Mouse (Mus musculus) midbrain, embryonic 13.5 days (tissue): ENCODE results near the gene Mylk. TPM values are rescaled to one million over a fixed set of nuclear protein-coding genes. Genes with fewer than 3 reads are reported as not detected.

ENCODE experiments used
- ATAC-seq: fragments of 200-750 bp; cut with Nextera tagmentation; 2 replicates; pipeline ENCODE4 v1.8.0; 2017; ENCODE audit warnings: mild to moderate bottlenecking, moderate TSS enrichment, moderate library complexity
- H3K27ac ChIP-seq: fragments of 300-500 bp; sonication (generic); 2 replicates; pipeline ENCODE4 v1.5.1; 2015; ENCODE audit warnings: inconsistent platforms, mild to moderate bottlenecking, moderate library complexity
- H3K27me3 ChIP-seq: fragments of 300-500 bp; sonication (generic); 2 replicates; pipeline ENCODE4 v1.6.1; 2015; ENCODE audit warnings: mild to moderate bottlenecking, inconsistent platforms
- H3K36me3 ChIP-seq: fragments of 300-500 bp; sonication (generic); 2 replicates; pipeline ENCODE4 v1.6.1; 2015; ENCODE audit warnings: mild to moderate bottlenecking, inconsistent platforms
- H3K4me1 ChIP-seq: fragments of 300-500 bp; sonication (generic); replicated peaks from 2 replicates; pipeline ENCODE4 v1.6.1; 2015; ENCODE audit warnings: inconsistent platforms
- H3K4me2 ChIP-seq: fragments of 300-500 bp; sonication (generic); replicated peaks from 2 replicates; pipeline ENCODE4 v1.6.1; 2015; ENCODE audit warnings: moderate library complexity, mild to moderate bottlenecking, inconsistent platforms
- H3K4me3 ChIP-seq: fragments of 300-500 bp; sonication (generic); replicated peaks from 2 replicates; pipeline ENCODE4 v1.5.1; 2015; ENCODE audit warnings: mild to moderate bottlenecking, inconsistent platforms
- H3K9ac ChIP-seq: fragments of 300-500 bp; sonication (generic); replicated peaks from 2 replicates; pipeline ENCODE4 v1.6.1; 2015; ENCODE audit warnings: mild to moderate bottlenecking, inconsistent platforms
- H3K9me3 ChIP-seq: fragments of 300-500 bp; sonication (generic); 2 replicates; pipeline ENCODE4 v1.6.1; 2016; ENCODE audit warnings: mild to moderate bottlenecking, inconsistent platforms
- WGBS: fragments of 180-500 bp; shearing (Covaris S2); methylation state at CpG from one replicate; pipeline ENCODE4 v1.1.7; 2015; 5-methylcytosine and 5-hydroxymethylcytosine counted together
- polyA plus RNA-seq: library from polyadenylated mRNA; unstranded; fragments of >200 nt; fragmentation: Nextera tagmentation; extraction: Ambion mirVana; gene quantifications from 2 replicates; pipeline ENCODE4 v1.2.1, GENCODE M21; 2015

The Mylk gene
- polyA plus RNA-seq, 1 experiment from 2014 or later = 3.7 TPM

GRCm38 (mm10) chr16:34813570-34813969 lies 68.6 kb downstream of the Mylk start:
- Histone ChIP-seq H3K4me2 (no peak overlapping the region), H3K36me3 (no peaks in the 10 kb centered on the region), H3K27me3 (no peaks in the 10 kb centered on the region), H3K9ac (no peak overlapping the region), H3K4me3 (no peak overlapping the region), H3K4me1 (peaks cover 5% of the 10 kb centered on the region; the same call in 1 of the 2 replicates), H3K9me3 (no peaks in the 10 kb centered on the region), H3K27ac (no peak overlapping the region)
- ATAC-seq = no peak
- 87% methylated on average over 3 of the region's 3 CpGs for WGBS

- Histone ChIP-seq H3K36me3 (no peaks in the 10 kb centered on the region), H3K27ac (no peak overlapping the region), H3K4me3 (no peak overlapping the region), H3K9me3 (no peaks in the 10 kb centered on the region), H3K9ac (no peak overlapping the region), H3K4me2 (no peak overlapping the region), H3K27me3 (no peaks in the 10 kb centered on the region), H3K4me1 (no peaks in the 10 kb centered on the region)
- ATAC-seq = no peak
- 87% methylated on average over 7 of the region's 7 CpGs for WGBS
These were observed 69.6 kb downstream of the Mylk start for GRCm38 (mm10) chr16:34814612-34815011.

GRCm38 (mm10) chr16:34816548-34816947 lies 71.5 kb downstream of the Mylk start:
- 95% methylated on average over 7 of the region's 7 CpGs for WGBS
- no peaks in the 10 kb centered on the region for H3K27me3 ChIP-seq
- H3K9me3 ChIP-seq = no peaks in the 10 kb centered on the region
- no peak overlapping the region for H3K4me2 ChIP-seq
- no peaks in the 10 kb centered on the region for H3K4me1 ChIP-seq
- H3K9ac ChIP-seq = no peak overlapping the region
- H3K36me3 ChIP-seq = no peaks in the 10 kb centered on the region
- no peak overlapping the region for H3K4me3 ChIP-seq
- no peak overlapping the region for H3K27ac ChIP-seq
- no peak for ATAC-seq

- no peak overlapping the region for H3K4me2 ChIP-seq
- ATAC-seq = no peak
- H3K36me3 ChIP-seq = no peaks in the 10 kb centered on the region
- no peak overlapping the region for H3K27ac ChIP-seq
- H3K4me3 ChIP-seq = no peak overlapping the region
- H3K4me1 ChIP-seq = no peaks in the 10 kb centered on the region
- H3K9me3 ChIP-seq = no peaks in the 10 kb centered on the region
- no peaks in the 10 kb centered on the region for H3K27me3 ChIP-seq
- WGBS = 94% methylated on average over 7 of the region's 7 CpGs
- H3K9ac ChIP-seq = no peak overlapping the region
These were observed 80.2 kb downstream of the Mylk start for GRCm38 (mm10) chr16:34825111-34825744.

GRCm38 (mm10) chr16:34834477-34834876 lies 89.5 kb downstream of the Mylk start:
- WGBS = 55% methylated on average over 1 of the region's 1 CpGs
- Histone ChIP-seq H3K36me3 (no peaks in the 10 kb centered on the region), H3K4me1 (no peaks in the 10 kb centered on the region), H3K4me2 (no peak overlapping the region), H3K9me3 (no peaks in the 10 kb centered on the region), H3K27ac (no peak overlapping the region), H3K9ac (no peak overlapping the region), H3K4me3 (no peak overlapping the region), H3K27me3 (no peaks in the 10 kb centered on the region)
- no peak for ATAC-seq

- Histone ChIP-seq H3K4me3 (no peak overlapping the region), H3K4me2 (no peak overlapping the region), H3K9me3 (peaks cover 10% of the 10 kb centered on the region; the same call in 1 of the 2 replicates), H3K27me3 (no peaks in the 10 kb centered on the region), H3K4me1 (no peaks in the 10 kb centered on the region), H3K27ac (no peak overlapping the region), H3K9ac (no peak overlapping the region), H3K36me3 (no peaks in the 10 kb centered on the region)
- ATAC-seq = no peak
- 81% methylated on average over 7 of the region's 7 CpGs for WGBS
These were observed 94.1 kb downstream of the Mylk start for GRCm38 (mm10) chr16:34839004-34839703.

GRCm38 (mm10) chr16:34839704-34840331 lies 94.8 kb downstream of the Mylk start:
- Histone ChIP-seq H3K27me3 (no peaks in the 10 kb centered on the region), H3K9me3 (peaks cover 10% of the 10 kb centered on the region; the same call in 1 of the 2 replicates), H3K36me3 (no peaks in the 10 kb centered on the region), H3K9ac (no peak overlapping the region), H3K27ac (no peak overlapping the region), H3K4me2 (no peak overlapping the region), H3K4me1 (0 out of 2 replicates have a peak, but pooled peaks cover 3% of the 10 kb centered on the region), H3K4me3 (no peak overlapping the region)
- no peak for ATAC-seq
- 81% methylated on average over 7 of the region's 7 CpGs for WGBS

- H3K4me3 ChIP-seq = no peak overlapping the region
- H3K4me1 ChIP-seq = 0 out of 2 replicates have a peak, but pooled peaks cover 3% of the 10 kb centered on the region
- WGBS = 52% methylated on average over 6 of the region's 6 CpGs
- H3K9ac ChIP-seq = no peak overlapping the region
- H3K36me3 ChIP-seq = no peaks in the 10 kb centered on the region
- H3K27me3 ChIP-seq = no peaks in the 10 kb centered on the region
- H3K27ac ChIP-seq = no peak overlapping the region
- ATAC-seq = no peak
- peaks cover 10% of the 10 kb centered on the region; the same call in 1 of the 2 replicates for H3K9me3 ChIP-seq
- H3K4me2 ChIP-seq = no peak overlapping the region
These were observed 99.8 kb downstream of the Mylk start for GRCm38 (mm10) chr16:34844783-34845182.

GRCm38 (mm10) chr16:34847638-34848037 lies 102.6 kb downstream of the Mylk start:
- Histone ChIP-seq H3K4me2 (no peak overlapping the region), H3K9ac (no peak overlapping the region), H3K27me3 (no peaks in the 10 kb centered on the region), H3K36me3 (no peaks in the 10 kb centered on the region), H3K9me3 (peaks cover 2% of the 10 kb centered on the region; the same call in 1 of the 2 replicates), H3K4me3 (no peak overlapping the region), H3K4me1 (0 out of 2 replicates have a peak, but pooled peaks cover 3% of the 10 kb centered on the region), H3K27ac (no peak overlapping the region)
- ATAC-seq = no peak
- 90% methylated on average over 3 of the region's 3 CpGs for WGBS

- Histone ChIP-seq H3K4me1 (0 out of 2 replicates have a peak, but pooled peaks cover 6% of the 10 kb centered on the region), H3K27me3 (no peaks in the 10 kb centered on the region), H3K4me2 (no peak overlapping the region), H3K9me3 (no peaks in the 10 kb centered on the region), H3K27ac (no peak overlapping the region), H3K4me3 (no peak overlapping the region), H3K9ac (no peak overlapping the region), H3K36me3 (no peaks in the 10 kb centered on the region)
- WGBS = 35% methylated on average over 7 of the region's 7 CpGs
- no peak for ATAC-seq
These were observed 109.1 kb downstream of the Mylk start for GRCm38 (mm10) chr16:34854066-34854465.

GRCm38 (mm10) chr16:34855136-34855535 lies 110.1 kb downstream of the Mylk start:
- ATAC-seq = 0 out of 2 replicates have a peak, but pooled peaks have one; percentile 40
- no peaks in the 10 kb centered on the region for H3K36me3 ChIP-seq
- H3K27me3 ChIP-seq = no peaks in the 10 kb centered on the region
- no peaks in the 10 kb centered on the region for H3K9me3 ChIP-seq
- no peak overlapping the region for H3K27ac ChIP-seq
- H3K4me3 ChIP-seq = no peak overlapping the region
- H3K9ac ChIP-seq = no peak overlapping the region
- H3K4me1 ChIP-seq = 0 out of 2 replicates have a peak, but pooled peaks cover 6% of the 10 kb centered on the region
- H3K4me2 ChIP-seq = no peak overlapping the region
- 81% methylated on average over 6 of the region's 6 CpGs for WGBS

- WGBS = 76% methylated on average over 2 of the region's 2 CpGs
- H3K4me1 ChIP-seq = 0 out of 2 replicates have a peak, but pooled peaks cover 6% of the 10 kb centered on the region
- no peak overlapping the region for H3K4me3 ChIP-seq
- no peaks in the 10 kb centered on the region for H3K9me3 ChIP-seq
- H3K36me3 ChIP-seq = no peaks in the 10 kb centered on the region
- H3K9ac ChIP-seq = no peak overlapping the region
- no peak overlapping the region for H3K27ac ChIP-seq
- H3K27me3 ChIP-seq = no peaks in the 10 kb centered on the region
- no peak overlapping the region for H3K4me2 ChIP-seq
- no peak for ATAC-seq
These were observed 110.7 kb downstream of the Mylk start for GRCm38 (mm10) chr16:34855751-34856150.
